Mouse (Mus musculus) forebrain, embryonic 12.5 days (tissue): ENCODE results near the gene Cxcr6. TPM values are rescaled to one million over a fixed set of nuclear protein-coding genes. Genes with fewer than 3 reads are reported as not detected.

Source experiments
- ATAC-seq: fragments of 200-750 bp; cut with Nextera tagmentation; 2 replicates; pipeline ENCODE4 v1.8.0; 2017; ENCODE audit warnings: moderate TSS enrichment; ENCODE audit not compliant: low FRiP score
- H3K27ac ChIP-seq: fragments of 300-500 bp; sonication (generic); 2 replicates; pipeline ENCODE4 v1.5.1; 2016; ENCODE audit warnings: mild to moderate bottlenecking
- H3K27me3 ChIP-seq: fragments of 300-500 bp; sonication (generic); 2 replicates; pipeline ENCODE4 v1.6.1; 2016; ENCODE audit warnings: mild to moderate bottlenecking
- H3K36me3 ChIP-seq: fragments of 300-500 bp; sonication (generic); replicated peaks from 2 replicates; pipeline ENCODE4 v1.6.1; 2016; ENCODE audit warnings: mild to moderate bottlenecking
- H3K4me1 ChIP-seq: fragments of 300-500 bp; sonication (generic); 2 replicates; pipeline ENCODE4 v1.6.1; 2016
- H3K4me2 ChIP-seq: fragments of 300-500 bp; sonication (generic); 2 replicates; pipeline ENCODE4 v1.6.1; 2016; ENCODE audit warnings: mild to moderate bottlenecking, moderate library complexity
- H3K4me3 ChIP-seq: fragments of 300-500 bp; sonication (generic); replicated peaks from 2 replicates; pipeline ENCODE4 v1.5.1; 2016; ENCODE audit warnings: mild to moderate bottlenecking
- H3K9ac ChIP-seq: fragments of 300-500 bp; sonication (generic); 2 replicates; pipeline ENCODE4 v1.6.1; 2016; ENCODE audit warnings: mild to moderate bottlenecking
- H3K9me3 ChIP-seq: fragments of 300-500 bp; sonication (generic); 2 replicates; pipeline ENCODE4 v1.6.1; 2016
- WGBS: fragments of 180-500 bp; shearing (Covaris S2); methylation state at CpG from one replicate; pipeline ENCODE4 v1.1.7; 2016; 5-methylcytosine and 5-hydroxymethylcytosine counted together
- polyA plus RNA-seq: library from polyadenylated mRNA; unstranded; fragments of >200 nt; fragmentation: Nextera tagmentation; extraction: Ambion mirVana; gene quantifications from 2 replicates; pipeline ENCODE4 v1.2.1, GENCODE M21; 2016

The Cxcr6 gene
- polyA plus RNA-seq, 1 experiment from 2014 or later = 0.13 TPM

- Histone ChIP-seq H3K36me3 (peaks cover 46% of the 10 kb centered on the region), H3K4me2 (no peak overlapping the region)
Measured at GRCm38 (mm10) chr9:123796174-123796573, 10.1 kb upstream of the Cxcr6 start.

GRCm38 (mm10) chr9:123801527-123801926, 4.7 kb upstream of the Cxcr6 start:
- 82% methylated on average over 1 of the region's 1 CpGs for WGBS
- no peak overlapping the region for H3K4me2 ChIP-seq
- no peaks in the 10 kb centered on the region for H3K27me3 ChIP-seq
- H3K9me3 ChIP-seq = no peaks in the 10 kb centered on the region
- peaks cover 16% of the 10 kb centered on the region for H3K36me3 ChIP-seq
- no peaks in the 10 kb centered on the region for H3K4me1 ChIP-seq
- no peak overlapping the region for H3K27ac ChIP-seq
- H3K9ac ChIP-seq = no peak overlapping the region
- no peak overlapping the region for H3K4me3 ChIP-seq
- no peak for ATAC-seq

More at GRCm38 (mm10) chr9:123796174-123796573, 10.1 kb upstream of the Cxcr6 start:
- no peak overlapping the region for H3K27ac ChIP-seq
- H3K27me3 ChIP-seq = no peaks in the 10 kb centered on the region
- no peaks in the 10 kb centered on the region for H3K4me1 ChIP-seq
- H3K9me3 ChIP-seq = no peaks in the 10 kb centered on the region
- H3K9ac ChIP-seq = no peak overlapping the region
- WGBS = 72% methylated on average over 3 of the region's 3 CpGs
- no peak for ATAC-seq
- no peak overlapping the region for H3K4me3 ChIP-seq

- 100% methylated on average over 2 of the region's 2 CpGs for WGBS
- no peaks in the 10 kb centered on the region for H3K27me3 ChIP-seq
- no peak overlapping the region for H3K4me3 ChIP-seq
- no peaks in the 10 kb centered on the region for H3K4me1 ChIP-seq
- no peak overlapping the region for H3K4me2 ChIP-seq
- no peak for ATAC-seq
- H3K9ac ChIP-seq = no peak overlapping the region
- H3K36me3 ChIP-seq = peaks cover 11% of the 10 kb centered on the region
- no peaks in the 10 kb centered on the region for H3K9me3 ChIP-seq
- H3K27ac ChIP-seq = no peak overlapping the region
Measured at GRCm38 (mm10) chr9:123802421-123802820, 3.9 kb upstream of the Cxcr6 start.

GRCm38 (mm10) chr9:123802896-123803295, 3.4 kb upstream of the Cxcr6 start:
- H3K9me3 ChIP-seq = no peaks in the 10 kb centered on the region
- no peak for ATAC-seq
- no peaks in the 10 kb centered on the region for H3K4me1 ChIP-seq
- peaks cover 9% of the 10 kb centered on the region; the same call in 1 of the 2 replicates for H3K36me3 ChIP-seq
- no peak overlapping the region for H3K4me2 ChIP-seq
- no peak overlapping the region for H3K4me3 ChIP-seq
- no peak overlapping the region for H3K9ac ChIP-seq
- H3K27me3 ChIP-seq = no peaks in the 10 kb centered on the region
- no peak overlapping the region for H3K27ac ChIP-seq

GRCm38 (mm10) chr9:123805241-123805640, 1.0 kb upstream of the Cxcr6 start:
- Histone ChIP-seq H3K27me3 (no peaks in the 10 kb centered on the region), H3K9me3 (no peaks in the 10 kb centered on the region), H3K9ac (no peak overlapping the region), H3K4me3 (no peak overlapping the region), H3K36me3 (peaks cover 13% of the 10 kb centered on the region; the same call in 1 of the 2 replicates), H3K27ac (no peak overlapping the region), H3K4me2 (no peak overlapping the region), H3K4me1 (no peaks in the 10 kb centered on the region)
- 92% methylated on average over 2 of the region's 2 CpGs for WGBS
- no peak for ATAC-seq

GRCm38 (mm10) chr9:123808583-123808982, 2.3 kb downstream of the Cxcr6 start:
- Histone ChIP-seq H3K27me3 (no peaks in the 10 kb centered on the region), H3K4me2 (no peak overlapping the region), H3K9ac (no peak overlapping the region), H3K9me3 (no peaks in the 10 kb centered on the region), H3K36me3 (peaks cover 8% of the 10 kb centered on the region; the same call in 1 of the 2 replicates), H3K4me1 (no peaks in the 10 kb centered on the region), H3K4me3 (no peak overlapping the region), H3K27ac (no peak overlapping the region)
- ATAC-seq = no peak
- 83% methylated on average over 7 of the region's 7 CpGs for WGBS

- H3K9me3 ChIP-seq = no peaks in the 10 kb centered on the region
- H3K36me3 ChIP-seq = peaks cover 18% of the 10 kb centered on the region
- no peak overlapping the region for H3K27ac ChIP-seq
- H3K4me2 ChIP-seq = no peak overlapping the region
- H3K4me3 ChIP-seq = no peak overlapping the region
- ATAC-seq = no peak
- 90% methylated on average over 3 of the region's 3 CpGs for WGBS
- H3K4me1 ChIP-seq = no peaks in the 10 kb centered on the region
- no peaks in the 10 kb centered on the region for H3K27me3 ChIP-seq
- H3K9ac ChIP-seq = no peak overlapping the region
Measured at GRCm38 (mm10) chr9:123811831-123812230, 5.6 kb downstream of the Cxcr6 start.

- Histone ChIP-seq H3K9ac (no peak overlapping the region), H3K36me3 (peaks cover 28% of the 10 kb centered on the region), H3K9me3 (no peaks in the 10 kb centered on the region), H3K27ac (no peak overlapping the region), H3K4me1 (no peaks in the 10 kb centered on the region), H3K27me3 (no peaks in the 10 kb centered on the region), H3K4me2 (no peak overlapping the region), H3K4me3 (no peak overlapping the region)
- ATAC-seq = no peak
- WGBS = 75% methylated on average over 2 of the region's 2 CpGs
Measured at GRCm38 (mm10) chr9:123814326-123814725, 8.1 kb downstream of the Cxcr6 start.

GRCm38 (mm10) chr9:123814821-123815220, 8.5 kb downstream of the Cxcr6 start:
- Histone ChIP-seq H3K27ac (no peak overlapping the region), H3K27me3 (no peaks in the 10 kb centered on the region), H3K4me2 (no peak overlapping the region), H3K36me3 (peaks cover 26% of the 10 kb centered on the region), H3K4me3 (no peak overlapping the region), H3K4me1 (no peaks in the 10 kb centered on the region), H3K9ac (no peak overlapping the region), H3K9me3 (no peaks in the 10 kb centered on the region)
- ATAC-seq = no peak
- WGBS = 89% methylated on average over 4 of the region's 4 CpGs

- H3K36me3 ChIP-seq = peaks cover 24% of the 10 kb centered on the region
Measured at GRCm38 (mm10) chr9:123815444-123815843, 9.2 kb downstream of the Cxcr6 start.

GRCm38 (mm10) chr9:123815996-123816395, 9.7 kb downstream of the Cxcr6 start:
- Histone ChIP-seq H3K4me1 (no peaks in the 10 kb centered on the region), H3K36me3 (peaks cover 23% of the 10 kb centered on the region), H3K9me3 (no peaks in the 10 kb centered on the region), H3K9ac (no peak overlapping the region), H3K4me2 (no peak overlapping the region), H3K4me3 (no peak overlapping the region), H3K27me3 (no peaks in the 10 kb centered on the region), H3K27ac (no peak overlapping the region)
- 88% methylated on average over 1 of the region's 1 CpGs for WGBS
- ATAC-seq = no peak

More at GRCm38 (mm10) chr9:123815444-123815843, 9.2 kb downstream of the Cxcr6 start:
- H3K4me1 ChIP-seq = no peaks in the 10 kb centered on the region
- H3K4me2 ChIP-seq = no peak overlapping the region
- H3K4me3 ChIP-seq = no peak overlapping the region
- H3K9ac ChIP-seq = no peak overlapping the region
- ATAC-seq = no peak
- no peak overlapping the region for H3K27ac ChIP-seq
- 96% methylated on average over 3 of the region's 3 CpGs for WGBS
- H3K27me3 ChIP-seq = no peaks in the 10 kb centered on the region
- H3K9me3 ChIP-seq = no peaks in the 10 kb centered on the region

- peaks cover 39% of the 10 kb centered on the region for H3K36me3 ChIP-seq
- H3K9ac ChIP-seq = no peak overlapping the region
- H3K4me3 ChIP-seq = no peak overlapping the region
- no peaks in the 10 kb centered on the region for H3K4me1 ChIP-seq
- H3K4me2 ChIP-seq = no peak overlapping the region
- no peak overlapping the region for H3K27ac ChIP-seq
- H3K27me3 ChIP-seq = no peaks in the 10 kb centered on the region
- no peak for ATAC-seq
- WGBS = 84% methylated on average over 2 of the region's 2 CpGs
- H3K9me3 ChIP-seq = no peaks in the 10 kb centered on the region
Measured at GRCm38 (mm10) chr9:123818601-123819000, 12.3 kb downstream of the Cxcr6 start.

- H3K9ac ChIP-seq = no peak overlapping the region
- no peak overlapping the region for H3K4me2 ChIP-seq
- no peak overlapping the region for H3K27ac ChIP-seq
- no peak for ATAC-seq
- H3K27me3 ChIP-seq = no peaks in the 10 kb centered on the region
- no peaks in the 10 kb centered on the region for H3K9me3 ChIP-seq
- H3K4me3 ChIP-seq = no peak overlapping the region
- 88% methylated on average over 3 of the region's 3 CpGs for WGBS
- H3K4me1 ChIP-seq = no peaks in the 10 kb centered on the region
- H3K36me3 ChIP-seq = peaks cover 78% of the 10 kb centered on the region
Measured at GRCm38 (mm10) chr9:123826631-123827030, 20.4 kb downstream of the Cxcr6 start.
